Mouse (Mus musculus): Measurements from ENCODE around the gene Chtf18. TPM values are rescaled to one million over a fixed set of nuclear protein-coding genes. Genes with fewer than 3 reads are reported as not detected.

Gene Chtf18
- total and polyA plus RNA-seq, 3 experiments = 11.9 to 38.2 (median 24.8) TPM

DNA sequence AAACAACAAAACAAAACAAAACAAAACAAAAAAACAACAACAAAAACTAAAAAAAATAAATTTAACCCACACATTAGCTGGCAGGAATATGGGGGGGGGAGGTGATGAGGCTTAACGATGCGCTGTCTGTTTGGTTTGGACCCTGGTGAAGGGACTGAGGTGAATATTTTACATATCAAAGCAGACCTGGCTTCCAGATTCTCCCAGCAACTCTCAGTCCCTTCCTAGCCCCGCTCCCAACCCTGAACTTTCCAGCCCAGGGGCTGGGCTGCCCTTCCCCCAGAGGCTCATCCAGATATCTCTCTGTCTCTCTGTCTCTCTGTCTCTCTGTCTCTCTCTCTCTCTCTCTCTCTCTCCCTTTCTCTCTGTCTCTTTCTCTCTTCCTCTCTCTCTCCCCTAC lies 35.4 kb upstream of the Chtf18 start:
- in situ Hi-C loops (cut with MboI; ENCODE audit: low pct_ligation_motif_present, low pct_unique_long_range_greater_than_20kb, low sequenced_read_pairs) = no loop called here
- dilution Hi-C loops (cut with MboI; ENCODE audit: extremely low pct_ligation_motif_present, extremely low pct_unique_long_range_greater_than_20kb, low sequenced_read_pairs) = no loop called here
- DNase-seq (ENCODE audit: extremely low read depth) = no peak

DNA sequence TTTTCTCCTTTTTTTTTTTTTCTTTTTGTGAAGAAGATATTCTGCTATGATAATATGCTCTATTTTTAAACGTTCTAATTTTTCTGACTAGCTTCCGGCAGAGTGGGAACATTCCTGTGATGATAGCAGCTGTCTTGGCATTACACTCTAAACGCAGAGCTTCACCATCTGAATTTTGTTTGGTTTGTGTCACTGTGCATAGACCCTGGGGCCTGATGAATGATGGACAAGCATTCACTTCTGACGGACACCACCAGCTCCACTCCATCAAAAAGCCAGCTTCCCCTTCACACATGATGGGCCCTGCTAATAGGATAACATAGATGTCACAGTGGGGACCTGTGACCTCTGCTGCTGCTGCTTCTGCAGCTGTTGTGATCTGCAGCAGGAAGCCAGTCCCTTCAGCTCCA lies 34.3 kb upstream of the Chtf18 start:
- Histone ChIP-seq H3K4me1 (ENCODE audit: control insufficient read depth in 1 of 2, insufficient read depth in 2 of 2) (no peaks in the 10 kb centered on the region), H3K27ac (ENCODE audit: insufficient read depth, low read depth) (no peak overlapping the region)
- dilution Hi-C loops (cut with MboI; ENCODE audit: extremely low pct_ligation_motif_present, extremely low pct_unique_long_range_greater_than_20kb, low sequenced_read_pairs) = no loop called here

More for the DNA sequence above, 35.4 kb upstream of the Chtf18 start:
- Histone ChIP-seq H3K79me2 (replicated peaks; ENCODE audit: control insufficient read depth, extremely low read depth, insufficient read depth, poor library complexity, severe bottlenecking) (no peaks in the 10 kb centered on the region), H3K27ac (ENCODE audit: insufficient read depth, low read depth) (no peak overlapping the region), H3K4me1 (ENCODE audit: control insufficient read depth in 1 of 2, insufficient read depth in 2 of 2) (no peaks in the 10 kb centered on the region), H3K4me3 (replicated peaks in 1 of 3; ENCODE audit: low read depth in 2 of 3, low read length in 2 of 3, poor library complexity in 1 of 3) (no peak overlapping the region), H3K27me3 (replicated peaks) (peaks cover 84% of the 10 kb centered on the region), H3K4me2 (ENCODE audit: insufficient read depth, low read depth, poor library complexity, severe bottlenecking) (no peak overlapping the region), H3K9ac (ENCODE audit: insufficient read depth, low read depth) (no peak overlapping the region), H3K9me3 (replicated peaks; ENCODE audit: low read length) (no peaks in the 10 kb centered on the region), H3K36me3 (replicated peaks in 1 of 2; ENCODE audit: control insufficient read depth in 1 of 2, insufficient read depth in 1 of 2, low read length in 1 of 2) (no peaks in the 10 kb centered on the region)
- no peak for TF ChIP-seq SIN3A (IDR thresholded peaks at IDR 0.05; ENCODE audit: low read length)
- no peak for TF ChIP-seq ETS1 (conservative IDR thresholded peaks at IDR 0.05; ENCODE audit: low read depth, low read length)

DNA sequence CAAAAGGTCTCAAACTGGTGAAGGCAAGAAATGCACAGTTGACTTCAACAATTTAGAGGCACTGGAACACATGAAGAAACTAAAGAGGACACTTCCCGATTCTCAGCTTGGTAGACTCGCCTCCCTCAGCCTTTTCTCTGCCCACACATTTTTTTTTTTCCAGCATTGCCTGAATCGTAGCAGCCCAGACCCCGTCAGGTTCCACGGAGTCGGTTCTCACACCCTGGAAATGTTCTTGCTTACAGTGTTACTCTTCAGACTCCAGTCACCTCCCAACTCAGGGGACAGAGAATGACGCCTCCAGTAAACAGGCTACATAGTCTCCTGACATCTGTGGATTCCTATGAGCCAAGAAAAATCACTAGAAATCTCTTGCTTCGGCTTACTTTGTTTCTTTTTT lies 32.9 kb upstream of the Chtf18 start:
- Histone ChIP-seq H3K9ac (ENCODE audit: insufficient read depth, low read depth) (no peak overlapping the region), H3K4me1 (ENCODE audit: control insufficient read depth in 1 of 2, insufficient read depth in 2 of 2) (no peaks in the 10 kb centered on the region), H3K27ac (ENCODE audit: insufficient read depth, low read depth) (no peak overlapping the region), H3K36me3 (replicated peaks in 1 of 2; ENCODE audit: control insufficient read depth in 1 of 2, insufficient read depth in 1 of 2, low read length in 1 of 2) (no peaks in the 10 kb centered on the region), H3K79me2 (replicated peaks; ENCODE audit: control insufficient read depth, extremely low read depth, insufficient read depth, poor library complexity, severe bottlenecking) (no peaks in the 10 kb centered on the region), H3K4me3 (replicated peaks in 1 of 3; ENCODE audit: low read depth in 2 of 3, low read length in 2 of 3, poor library complexity in 1 of 3) (no peak overlapping the region), H3K27me3 (replicated peaks) (peaks cover 86% of the 10 kb centered on the region), H3K9me3 (replicated peaks; ENCODE audit: low read length) (no peaks in the 10 kb centered on the region), H3K4me2 (ENCODE audit: insufficient read depth, low read depth, poor library complexity, severe bottlenecking) (no peak overlapping the region)
- no peak for DNase-seq (ENCODE audit: extremely low read depth)
- in situ Hi-C loops (cut with MboI; ENCODE audit: low pct_ligation_motif_present, low pct_unique_long_range_greater_than_20kb, low sequenced_read_pairs) (no loop called here), dilution Hi-C loops (cut with MboI; ENCODE audit: extremely low pct_ligation_motif_present, extremely low pct_unique_long_range_greater_than_20kb, low sequenced_read_pairs) (no loop called here)
- TF ChIP-seq EP300 (IDR thresholded peaks at IDR 0.05; ENCODE audit: low read length) (no peak), HCFC1 (IDR thresholded peaks at IDR 0.05; ENCODE audit: low read depth, low read length) (no peak), CHD2 (IDR thresholded peaks at IDR 0.05; ENCODE audit: low read length) (no peak), USF1 (IDR thresholded peaks at IDR 0.05; ENCODE audit: low read depth, low read length) (no peak), MAFK (IDR thresholded peaks at IDR 0.05; ENCODE audit: insufficient replicate concordance, low read length) (no peak), BHLHE40 (IDR thresholded peaks at IDR 0.05; ENCODE audit: low read depth, low read length) (no peak), KAT2A (IDR thresholded peaks at IDR 0.05; ENCODE audit: insufficient replicate concordance, low read length) (no peak), RAD21 (IDR thresholded peaks at IDR 0.05; ENCODE audit: low read depth, low read length) (no peak), E2F4 (IDR thresholded peaks at IDR 0.05; ENCODE audit: insufficient replicate concordance, low read depth, low read length) (no peak), ETS1 (conservative IDR thresholded peaks at IDR 0.05; ENCODE audit: low read depth, low read length) (no peak), ZKSCAN1 (IDR thresholded peaks at IDR 0.05; ENCODE audit: borderline replicate concordance, low read depth, low read length) (no peak)

More for the DNA sequence above, 34.3 kb upstream of the Chtf18 start:
- no peaks in the 10 kb centered on the region for H3K9me3 ChIP-seq (replicated peaks; ENCODE audit: low read length)
- H3K9ac ChIP-seq (ENCODE audit: insufficient read depth, low read depth) = no peak overlapping the region
- no peaks in the 10 kb centered on the region for H3K79me2 ChIP-seq (replicated peaks; ENCODE audit: control insufficient read depth, extremely low read depth, insufficient read depth, poor library complexity, severe bottlenecking)
- H3K27me3 ChIP-seq (replicated peaks) = peaks cover 84% of the 10 kb centered on the region
- TF ChIP-seq KAT2A (IDR thresholded peaks at IDR 0.05; ENCODE audit: insufficient replicate concordance, low read length) (no peak), USF1 (IDR thresholded peaks at IDR 0.05; ENCODE audit: low read depth, low read length) (no peak), HCFC1 (IDR thresholded peaks at IDR 0.05; ENCODE audit: low read depth, low read length) (no peak), USF2 (conservative IDR thresholded peaks at IDR 0.05; ENCODE audit: low read depth, low read length) (no peak)
- no peak for DNase-seq (ENCODE audit: extremely low read depth)
- no peaks in the 10 kb centered on the region for H3K36me3 ChIP-seq (replicated peaks in 1 of 2; ENCODE audit: control insufficient read depth in 1 of 2, insufficient read depth in 1 of 2, low read length in 1 of 2)
- H3K4me3 ChIP-seq (replicated peaks in 1 of 3; ENCODE audit: low read depth in 2 of 3, low read length in 2 of 3, poor library complexity in 1 of 3) = no peak overlapping the region
- in situ Hi-C loops (cut with MboI; ENCODE audit: low pct_ligation_motif_present, low pct_unique_long_range_greater_than_20kb, low sequenced_read_pairs) = no loop called here
- no peak overlapping the region for H3K4me2 ChIP-seq (ENCODE audit: insufficient read depth, low read depth, poor library complexity, severe bottlenecking)

Measured in CH12.LX (cell line).